Mouse (Mus musculus): ENCODE measurements around the gene Gtf3c6.

GRCm38 (mm10) chr10:40273938-40274337 lies 16.0 kb upstream of the Gtf3c6 start:
- TF ChIP-seq CTCF (conservative IDR thresholded peaks at IDR 0.05 in 1 of 2, IDR thresholded peaks at IDR 0.05 in 1 of 2; ENCODE audit: low read depth in 2 of 2, low read length in 2 of 2): no peak
- TF ChIP-seq NRF1 (IDR thresholded peaks at IDR 0.05; ENCODE audit: low read depth, low read length): no peak
- no peak for TF ChIP-seq POLR2A (IDR thresholded peaks at IDR 0.05; ENCODE audit: low read depth, low read length)
- no peak for TF ChIP-seq ZC3H11A (IDR thresholded peaks at IDR 0.05; ENCODE audit: low read depth, low read length)
- no peak for TF ChIP-seq RAD21 (IDR thresholded peaks at IDR 0.05; ENCODE audit: low read depth, low read length)
- TF ChIP-seq ZMIZ1 (IDR thresholded peaks at IDR 0.05; ENCODE audit: low read depth, low read length): no peak
- no peak for TF ChIP-seq MAZ (IDR thresholded peaks at IDR 0.05; ENCODE audit: low read depth, low read length)
- no peak for TF ChIP-seq CHD2 (IDR thresholded peaks at IDR 0.05; ENCODE audit: low read length)
- no peak for TF ChIP-seq MEF2A (IDR thresholded peaks at IDR 0.05; ENCODE audit: borderline replicate concordance, low read depth, low read length)

All from CH12.LX (cell line).